Mouse (Mus musculus) ovary, postnatal 14 days (tissue): Measurements from ENCODE around the gene Adgrl1.

ENCODE experiments used
- DNase-seq: peaks from one replicate; pipeline ENCODE4 v3.0.0; 2022; ENCODE audit warnings: low spot score

Gene Adgrl1

DNA sequence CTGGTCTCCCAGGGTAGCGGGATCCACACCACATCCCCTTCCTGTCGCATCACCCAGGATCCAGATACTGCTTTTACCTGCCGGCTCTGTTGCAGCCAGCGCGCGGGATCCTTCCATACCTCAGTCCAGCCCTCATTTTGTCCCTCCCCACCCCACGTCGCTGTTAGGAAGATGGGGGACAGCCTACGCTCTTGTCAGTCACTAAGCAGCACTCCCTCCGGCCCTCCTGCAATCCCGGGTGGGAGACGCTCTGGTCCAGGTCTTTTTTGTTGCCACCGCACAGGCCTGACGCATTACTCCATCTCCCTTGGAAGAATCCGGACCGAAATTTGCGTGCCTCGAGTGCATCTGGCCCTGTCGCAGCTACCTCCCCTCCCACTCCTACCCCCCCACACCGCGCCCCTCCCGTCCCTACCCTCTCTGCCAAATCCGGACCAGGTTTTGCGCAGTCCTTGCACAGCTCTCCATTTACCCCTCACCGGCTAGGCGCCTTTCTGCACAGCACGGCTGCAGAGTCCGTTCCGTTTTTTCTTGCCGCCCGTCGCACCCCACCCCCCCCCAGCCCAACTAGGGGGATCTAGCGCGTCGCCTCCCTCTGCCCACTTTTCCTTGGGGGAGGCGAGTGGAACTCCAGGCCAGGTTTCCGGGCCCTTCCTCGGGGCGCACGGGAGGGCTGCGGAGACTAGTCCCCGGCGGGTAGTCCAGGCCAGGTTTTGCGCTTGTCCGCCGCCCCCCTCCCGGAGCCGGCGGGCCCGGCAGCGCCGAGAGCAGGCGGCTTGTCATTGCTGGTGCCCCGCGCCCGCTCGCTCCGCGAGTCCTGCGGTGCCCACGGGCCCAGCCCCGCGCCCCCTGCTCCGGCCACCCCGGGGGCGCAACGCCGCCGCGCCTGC is at the start of gene Adgrl1:
Gene Adgrl1 (plus strand): TSS at position 743 of the 890 bp plus-strand sequence.
- peak; percentile 87 for DNase-seq

GRCm38 (mm10) chr8:83852329-83852728 is 47.6 kb upstream of the Adgrl1 start:
- no peak for DNase-seq

GRCm38 (mm10) chr8:83853323-83854050 is 46.4 kb upstream of the Adgrl1 start:
- no peak for DNase-seq

GRCm38 (mm10) chr8:83856486-83857065 is 43.3 kb upstream of the Adgrl1 start:
- DNase-seq: no peak

GRCm38 (mm10) chr8:83862439-83863268 is 37.3 kb upstream of the Adgrl1 start:
- DNase-seq: no peak

DNA sequence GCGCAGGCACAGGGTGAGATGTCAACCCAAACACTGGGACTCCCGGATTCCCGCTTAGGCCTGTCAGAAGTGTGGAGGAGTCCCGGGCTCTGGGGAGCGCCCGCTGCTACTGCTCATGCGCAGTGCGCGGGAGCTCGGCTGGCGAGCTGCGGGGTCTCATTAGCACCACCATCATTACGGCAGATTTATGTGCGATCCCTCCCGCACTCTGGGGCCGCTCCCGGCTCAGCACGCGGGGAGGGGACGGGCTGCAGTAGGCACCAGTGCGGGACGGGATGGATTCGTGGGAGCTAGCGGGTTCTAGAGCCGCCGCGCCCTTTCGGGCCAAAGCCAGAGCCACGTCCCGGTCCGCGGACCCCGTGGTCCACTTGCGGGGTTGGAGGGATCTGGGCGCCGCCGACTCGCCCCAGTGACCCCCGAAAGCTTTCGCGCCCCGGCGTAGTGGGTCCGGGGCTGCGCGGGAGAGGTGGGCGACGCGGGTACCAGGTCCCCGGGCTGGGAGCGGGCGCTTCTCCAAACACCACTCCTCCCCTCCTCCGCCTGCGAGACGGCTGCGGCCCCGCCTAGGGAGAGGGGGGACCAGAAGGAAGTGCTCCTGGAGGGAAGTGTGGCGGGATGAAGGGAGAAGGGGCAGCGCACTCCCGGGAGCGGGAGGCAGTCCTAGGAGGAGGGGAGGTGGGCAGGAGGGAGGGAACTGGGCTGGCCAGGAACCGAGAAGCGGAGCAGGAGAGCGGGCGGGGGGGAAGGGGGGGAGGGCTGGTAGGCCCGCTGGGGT is 24.8 kb upstream of the Adgrl1 start:
- peak; percentile 52 for DNase-seq

DNA sequence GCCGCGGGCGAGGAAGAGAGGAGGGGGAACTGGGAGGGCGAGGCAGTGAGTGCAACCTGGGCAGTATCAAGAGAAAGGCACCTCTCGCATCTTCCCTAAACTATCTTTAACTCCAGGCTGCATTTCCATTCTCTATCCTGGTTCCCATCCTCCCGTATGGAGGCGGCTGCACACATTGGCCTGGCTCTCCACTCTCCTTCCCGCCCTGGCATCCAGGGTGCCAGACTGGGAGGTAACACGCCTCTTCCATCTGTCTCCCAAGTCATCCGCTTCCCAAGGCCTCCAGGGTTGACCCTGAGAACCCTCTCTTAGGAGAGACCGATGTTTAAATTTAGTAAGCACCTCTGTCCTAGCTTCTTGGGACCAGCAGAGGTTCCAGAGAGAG is 24.3 kb upstream of the Adgrl1 start:
- DNase-seq: no peak

- no peak for DNase-seq
These were observed 23.6 kb upstream of the Adgrl1 start for GRCm38 (mm10) chr8:83876080-83876837.

- DNase-seq: no peak
These were observed 23.1 kb upstream of the Adgrl1 start for GRCm38 (mm10) chr8:83876838-83877223.

- DNase-seq: no peak
These were observed 11.5 kb upstream of the Adgrl1 start for GRCm38 (mm10) chr8:83888409-83888808.

DNA sequence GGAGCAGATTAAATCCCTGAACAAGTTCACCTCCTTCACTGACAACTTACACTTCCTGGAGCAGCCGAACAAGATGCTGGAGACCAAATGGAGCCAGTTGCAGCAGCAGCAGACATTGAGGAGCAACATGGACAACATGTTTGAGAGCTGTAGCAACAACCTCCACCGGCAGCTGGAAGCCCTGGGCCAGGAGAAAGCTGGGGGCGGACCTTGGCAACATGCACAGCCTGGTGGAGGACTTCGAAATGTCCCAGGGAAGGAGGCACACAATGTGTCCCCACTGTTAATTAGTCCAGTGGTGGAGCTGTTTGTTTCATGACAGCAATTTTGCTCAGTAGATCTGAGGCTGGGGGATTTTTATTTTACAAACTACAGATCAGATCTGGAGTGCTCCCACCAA is 7.8 kb upstream of the Adgrl1 start:
- DNase-seq: no peak

- DNase-seq: peak; percentile 78
These were observed 6.0 kb upstream of the Adgrl1 start for GRCm38 (mm10) chr8:83893915-83894314.

DNA sequence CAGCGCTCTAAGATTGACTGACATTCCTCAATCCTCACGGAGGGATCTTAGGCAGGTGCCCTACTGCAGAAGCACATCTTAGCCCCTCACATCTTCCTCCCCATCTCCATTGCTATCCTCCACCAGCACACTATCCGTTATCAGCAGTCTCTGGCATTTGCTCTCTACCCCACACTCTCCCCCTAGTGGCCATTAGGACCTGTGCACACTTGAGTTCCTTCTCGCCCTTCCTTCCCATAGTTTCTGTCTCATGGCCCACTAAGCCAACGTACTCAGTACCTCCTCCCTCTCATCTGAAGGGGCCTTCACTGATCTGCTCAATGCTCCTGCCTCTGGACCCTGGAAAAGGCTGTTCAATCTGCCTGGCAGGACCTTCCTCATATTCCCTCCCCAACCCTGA is 4.0 kb upstream of the Adgrl1 start:
- peak; percentile 28 for DNase-seq

GRCm38 (mm10) chr8:83896461-83896860 is 3.4 kb upstream of the Adgrl1 start:
- DNase-seq: no peak

DNA sequence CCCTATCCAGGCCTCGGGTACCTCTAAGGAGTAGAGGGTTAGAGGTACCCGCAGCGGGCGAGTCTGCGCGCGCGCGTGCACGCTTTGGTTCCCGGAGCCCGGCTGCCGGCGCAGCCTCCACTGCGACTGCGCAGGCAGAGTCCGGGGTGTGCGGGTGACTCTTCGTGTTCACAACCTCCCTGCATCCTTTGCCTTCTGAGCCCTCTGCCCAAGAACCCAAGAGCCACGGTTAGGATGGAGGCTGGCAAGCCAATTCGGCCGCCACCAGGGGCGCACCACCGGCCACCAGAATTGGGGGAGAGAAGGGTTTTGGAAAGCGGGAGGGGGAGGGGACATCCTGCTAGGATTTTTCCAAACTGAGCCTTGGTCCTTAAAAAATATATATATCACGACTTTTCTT is 2.7 kb upstream of the Adgrl1 start:
- DNase-seq: peak; percentile 56

- peak; percentile 18 for DNase-seq
These were observed 1.4 kb upstream of the Adgrl1 start for GRCm38 (mm10) chr8:83898456-83898855.

DNA sequence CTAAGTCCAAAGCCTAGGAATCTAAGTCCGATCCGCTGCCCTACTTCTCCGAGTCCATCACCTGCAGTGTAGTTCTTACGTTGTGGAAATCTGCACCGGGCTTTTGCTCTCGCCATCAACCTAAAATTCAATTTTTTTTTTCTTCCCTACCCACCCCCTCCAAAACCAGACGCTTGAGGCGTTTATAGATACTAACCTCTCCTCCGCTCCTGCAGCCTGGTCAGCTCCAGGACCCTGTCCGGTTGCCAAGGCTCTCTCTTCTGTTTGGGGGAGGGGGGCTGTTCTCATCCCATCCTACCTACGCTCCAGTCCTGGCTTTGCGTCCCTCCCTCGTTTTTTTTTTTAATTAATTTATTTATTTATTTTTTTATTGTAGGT is 931 bp upstream of the Adgrl1 start:
- DNase-seq: peak; percentile 60

GRCm38 (mm10) chr8:83900266-83900956 is 506 bp downstream of the Adgrl1 start:
- peak; percentile 11 for DNase-seq

GRCm38 (mm10) chr8:83900957-83901270 is 1.0 kb downstream of the Adgrl1 start:
- DNase-seq: no peak
